Mouse (Mus musculus) midbrain, embryonic 14.5 days (tissue): ENCODE results near the gene Rnf114. TPM values are rescaled to one million over a fixed set of nuclear protein-coding genes. Genes with fewer than 3 reads are reported as not detected.

Experiments
- polyA plus RNA-seq: library from polyadenylated mRNA; unstranded; fragments of >200 nt; fragmentation: Nextera tagmentation; extraction: Ambion mirVana; gene quantifications from 2 replicates; pipeline ENCODE4 v1.2.1, GENCODE M21; 2014

Gene Rnf114
- polyA plus RNA-seq, 1 experiment from 2014 or later = 146 TPM

Other genes with a start within 250 kb of the Rnf114 start
- gene B4galt5, start 143.5 kb upstream of the Rnf114 start, polyA plus RNA-seq = 16.2 and 20.4 TPM in 2 replicates
- gene Slc9a8, start 70.9 kb upstream of the Rnf114 start, polyA plus RNA-seq = 15.5 and 19.2 TPM in 2 replicates
- 27.4 and 29.9 TPM in 2 replicates for gene Spata2, start 242 bp downstream of the Rnf114 start, polyA plus RNA-seq
- gene Snai1, start 45.5 kb downstream of the Rnf114 start, polyA plus RNA-seq = 0.53 and 4.4 TPM in 2 replicates
- 286 and 299 TPM in 2 replicates for gene Ube2v1, start 139.4 kb downstream of the Rnf114 start, polyA plus RNA-seq
- 8.0 and 11.5 TPM in 2 replicates for gene Gm20431, start 168.9 kb downstream of the Rnf114 start, polyA plus RNA-seq
- 1.4 TPM in 2 replicates for gene Cebpb, start 196.3 kb downstream of the Rnf114 start, polyA plus RNA-seq
- 28.8 and 29.9 TPM in 2 replicates for gene Tmem189, start 197.2 kb downstream of the Rnf114 start, polyA plus RNA-seq